Mouse (Mus musculus): ENCODE results near the gene Chrdl2.

- TF ChIP-seq CTCF (IDR thresholded peaks at IDR 0.05; ENCODE audit: low read depth) (no peak), EP300 (IDR thresholded peaks at IDR 0.05; ENCODE audit: low read depth) (no peak)
These were observed 30.5 kb downstream of the Chrdl2 start for GRCm38 (mm10) chr7:100036495-100036894.

All from liver, embryonic 14.5 days (tissue).